Mouse (Mus musculus): ENCODE measurements around the gene Rhbdf2. TPM values are rescaled to one million over a fixed set of nuclear protein-coding genes. Genes with fewer than 3 reads are reported as not detected.
"Not testable (repeated sequence)": the region's sequence is repeated elsewhere in the genome, so short reads cannot be mapped to it uniquely, and the experiment has no call there.

The Rhbdf2 gene
- polyA plus RNA-seq, 1 experiment: 22.9 TPM

- TF ChIP-seq FLI1 (IDR thresholded peaks at IDR 0.05; ENCODE audit: low read length): no peak
- TF ChIP-seq GATA1 (IDR thresholded peaks at IDR 0.05; ENCODE audit: borderline replicate concordance, low read length): no peak
- peaks cover 30% of the 10 kb centered on the region for H3K4me1 ChIP-seq
- no peak overlapping the region for H3K4me3 ChIP-seq (replicated peaks)
- H3K9me3 ChIP-seq: no peaks in the 10 kb centered on the region
- H3K27me3 ChIP-seq (replicated peaks): peaks cover 75% of the 10 kb centered on the region
- no peaks in the 10 kb centered on the region for H3K36me3 ChIP-seq (replicated peaks; ENCODE audit: low read length)
Observed at GRCm38 (mm10) chr11:116645446-116646110, 18.8 kb upstream of the Rhbdf2 start.

GRCm38 (mm10) chr11:116644225-116645112 lies 17.6 kb upstream of the Rhbdf2 start:
- Histone ChIP-seq H3K4me1 (peaks cover 30% of the 10 kb centered on the region), H3K4me3 (replicated peaks) (no peak overlapping the region), H3K36me3 (replicated peaks; ENCODE audit: low read length) (no peaks in the 10 kb centered on the region), H3K9me3 (peaks cover 5% of the 10 kb centered on the region; the same call in 1 of the 2 replicates), H3K27me3 (replicated peaks) (peaks cover 74% of the 10 kb centered on the region)
- TF ChIP-seq FLI1 (IDR thresholded peaks at IDR 0.05; ENCODE audit: low read length): no peak
- no peak for TF ChIP-seq GATA1 (IDR thresholded peaks at IDR 0.05; ENCODE audit: borderline replicate concordance, low read length)

GRCm38 (mm10) chr11:116643579-116644224 lies 16.9 kb upstream of the Rhbdf2 start:
- H3K4me1 ChIP-seq: peaks cover 30% of the 10 kb centered on the region
- H3K36me3 ChIP-seq (replicated peaks; ENCODE audit: low read length): no peaks in the 10 kb centered on the region
- peaks cover 68% of the 10 kb centered on the region for H3K27me3 ChIP-seq (replicated peaks)
- H3K9me3 ChIP-seq: peaks cover 12% of the 10 kb centered on the region
- H3K4me3 ChIP-seq (replicated peaks): no peak overlapping the region
- TF ChIP-seq FLI1 (IDR thresholded peaks at IDR 0.05; ENCODE audit: low read length) (no peak), GATA1 (IDR thresholded peaks at IDR 0.05; ENCODE audit: borderline replicate concordance, low read length) (no peak)

GRCm38 (mm10) chr11:116642681-116643578 lies 16.1 kb upstream of the Rhbdf2 start:
- Histone ChIP-seq H3K4me3 (replicated peaks) (no peak overlapping the region), H3K9me3 (peaks cover 19% of the 10 kb centered on the region), H3K4me1 (peaks cover 30% of the 10 kb centered on the region), H3K27me3 (replicated peaks) (peaks cover 65% of the 10 kb centered on the region), H3K36me3 (replicated peaks; ENCODE audit: low read length) (no peaks in the 10 kb centered on the region)
- TF ChIP-seq GATA1 (IDR thresholded peaks at IDR 0.05; ENCODE audit: borderline replicate concordance, low read length): no peak
- TF ChIP-seq FLI1 (IDR thresholded peaks at IDR 0.05; ENCODE audit: low read length): no peak

- Histone ChIP-seq H3K27me3 (replicated peaks) (peaks cover 55% of the 10 kb centered on the region), H3K9me3 (peaks cover 19% of the 10 kb centered on the region), H3K36me3 (replicated peaks; ENCODE audit: low read length) (no peaks in the 10 kb centered on the region), H3K4me1 (peaks cover 21% of the 10 kb centered on the region), H3K4me3 (replicated peaks) (no peak overlapping the region)
- TF ChIP-seq GATA1 (IDR thresholded peaks at IDR 0.05; ENCODE audit: borderline replicate concordance, low read length): no peak
- no peak for TF ChIP-seq FLI1 (IDR thresholded peaks at IDR 0.05; ENCODE audit: low read length)
Observed at GRCm38 (mm10) chr11:116641731-116642130, 14.9 kb upstream of the Rhbdf2 start.

GRCm38 (mm10) chr11:116641168-116641567 lies 14.3 kb upstream of the Rhbdf2 start:
- Histone ChIP-seq H3K9me3 (peaks cover 19% of the 10 kb centered on the region), H3K36me3 (replicated peaks; ENCODE audit: low read length) (no peaks in the 10 kb centered on the region), H3K4me1 (peaks cover 21% of the 10 kb centered on the region), H3K27me3 (replicated peaks) (peaks cover 50% of the 10 kb centered on the region), H3K4me3 (replicated peaks) (no peak overlapping the region)
- TF ChIP-seq FLI1 (IDR thresholded peaks at IDR 0.05; ENCODE audit: low read length) (no peak), GATA1 (IDR thresholded peaks at IDR 0.05; ENCODE audit: borderline replicate concordance, low read length) (no peak)

GRCm38 (mm10) chr11:116636607-116637006 lies 9.8 kb upstream of the Rhbdf2 start:
- H3K36me3 ChIP-seq (replicated peaks; ENCODE audit: low read length); H3K4me3 ChIP-seq (replicated peaks): not testable (repeated sequence)
- H3K4me1 ChIP-seq: peaks cover 17% of the 10 kb centered on the region
- H3K9me3 ChIP-seq: peaks cover 19% of the 10 kb centered on the region
- H3K27me3 ChIP-seq (replicated peaks): peaks cover 27% of the 10 kb centered on the region

- Histone ChIP-seq H3K4me1 (peaks cover 38% of the 10 kb centered on the region), H3K4me3 (replicated peaks) (no peak overlapping the region), H3K9me3 (no peaks in the 10 kb centered on the region), H3K27me3 (replicated peaks) (peaks cover 7% of the 10 kb centered on the region), H3K36me3 (replicated peaks; ENCODE audit: low read length) (no peaks in the 10 kb centered on the region)
- TF ChIP-seq GATA1 (IDR thresholded peaks at IDR 0.05; ENCODE audit: borderline replicate concordance, low read length): no peak
- no peak for TF ChIP-seq FLI1 (IDR thresholded peaks at IDR 0.05; ENCODE audit: low read length)
Observed at GRCm38 (mm10) chr11:116632962-116633361, 6.1 kb upstream of the Rhbdf2 start.

All from megakaryocyte, embryonic 14.5 days (primary cell).